Mouse (Mus musculus) kidney, adult 2 months (tissue): ENCODE data around the gene Nfia.

Experiments
- CTCF ChIP-seq: fragments of 200-500 bp; conservative IDR thresholded peaks from 2 replicates; pipeline ENCODE4 v1.5.1; 2011; ENCODE audit warnings: low read depth, mild to moderate bottlenecking, control low read depth, low read length, moderate library complexity, mixed read lengths; ENCODE audit not compliant: insufficient read depth, insufficient read length
- POLR2A ChIP-seq: fragments of 200-500 bp; IDR thresholded peaks from one replicate; pipeline ENCODE4 v1.6.1; 2011; ENCODE audit warnings: low read depth, low read length, control low read depth

DNA sequence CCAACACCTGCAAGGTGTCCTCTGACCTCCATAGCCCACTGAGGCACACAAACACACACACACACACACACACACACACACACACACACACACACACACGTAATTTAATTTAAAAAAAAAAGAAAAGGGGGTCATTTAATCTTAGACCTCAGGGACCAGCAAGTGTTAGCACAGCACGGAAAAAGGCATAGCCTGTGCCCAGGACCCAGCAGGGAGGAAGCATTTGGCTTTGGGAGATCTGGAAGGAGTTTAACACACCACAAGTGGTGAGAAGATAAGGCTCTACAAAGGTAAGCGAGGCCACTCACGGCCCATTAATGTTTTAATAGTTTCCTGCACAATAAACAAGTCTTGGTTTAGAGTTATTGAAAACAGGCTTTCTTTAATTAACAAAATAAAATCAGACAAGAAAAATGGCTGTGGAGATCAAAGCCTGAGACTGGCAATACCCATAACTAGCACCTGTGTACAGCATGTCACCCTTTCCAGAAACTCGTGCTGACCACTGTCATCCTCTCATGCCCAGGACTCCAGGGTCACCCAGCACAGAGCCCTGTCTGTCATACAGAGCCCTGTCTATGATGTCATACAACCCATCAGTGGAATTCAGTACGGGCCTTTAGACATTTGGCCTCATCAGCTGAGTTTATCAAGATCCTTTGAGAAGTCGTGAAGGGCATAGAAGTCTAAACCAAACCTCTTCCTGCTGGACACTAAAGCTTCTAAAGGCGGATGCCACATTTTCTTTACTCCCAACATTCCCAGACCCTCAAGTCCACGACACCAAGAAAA lies 332.6 kb downstream of the Nfia start:
- TF ChIP-seq CTCF (no peak), POLR2A (no peak)
